Mouse (Mus musculus): ENCODE measurements around the gene Acss3.

GRCm38 (mm10) chr10:106959026-106959425 is 164.4 kb downstream of the Acss3 start:
- TF ChIP-seq GATA1 (IDR thresholded peaks at IDR 0.05; ENCODE audit: borderline replicate concordance, low read length) (no peak), FLI1 (IDR thresholded peaks at IDR 0.05; ENCODE audit: low read length) (no peak)

Measured in megakaryocyte, embryonic 14.5 days (primary cell).